Mouse (Mus musculus): ENCODE measurements around the gene 9530002B09Rik. TPM values are rescaled to one million over a fixed set of nuclear protein-coding genes. Genes with fewer than 3 reads are reported as not detected.

Gene 9530002B09Rik
- total RNA-seq (2022): not detected

- DNase-seq (ENCODE audit: low spot score in 2 of 2): no peak
These were observed at the start of gene 9530002B09Rik for GRCm38 (mm10) chr4:122688975-122689374. TSS of gene 9530002B09Rik (plus strand) at chr4:122689275.

Other genes with a start within 250 kb of the 9530002B09Rik start
- gene Ppt1, start 147.0 kb downstream of the 9530002B09Rik start, total RNA-seq (2022): 100 to 1,000 TPM; 107 to 115 (median 111) TPM
- gene Cap1, start 196.8 kb downstream of the 9530002B09Rik start, total RNA-seq (2022): 100 to 1,000 TPM; 300 to 310 (median 302) TPM

Data from left cerebral cortex, adult 8-10 months (tissue).